Mouse (Mus musculus) skeletal muscle tissue, postnatal 0 days (tissue): Measurements from ENCODE around the gene Aldh4a1. TPM values are rescaled to one million over a fixed set of nuclear protein-coding genes. Genes with fewer than 3 reads are reported as not detected.

Source experiments
- microRNA-seq, 2 experiments: library from miRNA; unstranded; fragments of <30 nt; microRNA quantifications; one replicate each; pipeline ENCODE4; 2016
- polyA plus RNA-seq: library from polyadenylated mRNA; unstranded; fragments of >200 nt; fragmentation: Nextera tagmentation; extraction: Ambion mirVana; gene quantifications from 2 replicates; pipeline ENCODE4 v1.2.1, GENCODE M21; 2015

Aldh4a1 gene
- polyA plus RNA-seq: 42.8 and 43.5 TPM in 2 replicates

GRCm38 (mm10) chr4:139622373-139623282 lies at the start of gene Aldh4a1:
Aldh4a1 (plus strand) TSS chr4:139622866.

GRCm38 (mm10) chr4:139602357-139603244 lies 20.1 kb upstream of the Aldh4a1 start, which contains the start of gene Gm21969:
Gm21969 (plus strand) TSS chr4:139603186.

GRCm38 (mm10) chr4:139653238-139653637 lies 30.6 kb downstream of the Aldh4a1 start, which contains the start of gene Tas1r2:
Tas1r2 (plus strand) TSS chr4:139653538.

Small RNAs within 50 kb of the gene (microRNA-seq; reads per million reads assigned to microRNA genes)
- gene Gm25571 (0 reads per million in 2 experiments), gene Mir7020 (0.10 to 0.21 reads per million in 2 experiments)

Other genes starting within 250 kb of the Aldh4a1 start
- 2.8 TPM in 2 replicates for gene Iffo2, start 92.3 kb upstream of the Aldh4a1 start, polyA plus RNA-seq
- gene Gm21969, start 19.7 kb upstream of the Aldh4a1 start, polyA plus RNA-seq: not detected in 2 replicates
- gene Tas1r2, start 30.7 kb downstream of the Aldh4a1 start, polyA plus RNA-seq: not detected in 2 replicates
- 2.0 and 2.2 TPM in 2 replicates for gene Pax7, start 210.7 kb downstream of the Aldh4a1 start, polyA plus RNA-seq